Mouse (Mus musculus): ENCODE data around the gene Cox7b2.
A peak's percentile ranks its signal among the peaks of the same experiment; 100 is the strongest.
"Not testable (repeated sequence)": the region's sequence is repeated elsewhere in the genome, so short reads cannot be mapped to it uniquely, and the experiment has no call there.

The Cox7b2 gene

GRCm38 (mm10) chr5:71548079-71548478, at the start of gene Cox7b2:
Cox7b2 (minus strand) TSS chr5:71548205.
- DNase-seq: no peak

- no peak for DNase-seq
Measured at GRCm38 (mm10) chr5:71595321-71595720, 47.3 kb upstream of the Cox7b2 start.

GRCm38 (mm10) chr5:71593745-71594255, 45.8 kb upstream of the Cox7b2 start:
- no peak for DNase-seq

GRCm38 (mm10) chr5:71571646-71572237, 23.7 kb upstream of the Cox7b2 start:
- DNase-seq: no peak

- DNase-seq: peak; percentile 32
Measured at GRCm38 (mm10) chr5:71545554-71545953, 2.5 kb downstream of the Cox7b2 start.

- DNase-seq: not testable (repeated sequence)
Measured at GRCm38 (mm10) chr5:71525486-71525885, 22.5 kb downstream of the Cox7b2 start.

GRCm38 (mm10) chr5:71502058-71502678, 45.8 kb downstream of the Cox7b2 start:
- DNase-seq: peak; percentile 81

- DNase-seq: peak; percentile 4
Measured at GRCm38 (mm10) chr5:71495621-71496020, 52.4 kb downstream of the Cox7b2 start.

GRCm38 (mm10) chr5:71456957-71457356, 91.0 kb downstream of the Cox7b2 start:
- DNase-seq: no peak

- DNase-seq: no peak
Measured at GRCm38 (mm10) chr5:71440174-71440573, 107.8 kb downstream of the Cox7b2 start.

Data from embryo, embryonic 11 days (tissue).